22 mouse cellular contexts compared by ENCODE assay signal in genomic region chr5:115037099-115037498, GRCm38 (mm10). TPM values are rescaled to one million over a fixed set of nuclear protein-coding genes. Genes with fewer than 3 reads are reported as not detected.
DNase-seq lines count a peak whose midpoint lies in the region; ATAC-seq lines count a peak whose summit lies in the region.
"Had no signal": no experiment of that assay in that cellular context is flagged by ENCODE, and none has a peak within 500 bp of the region (broad histone marks: within the 10 kb centered on the region; RNA-seq: fewer than 3 reads in every experiment).

No protein-coding gene starts in this region.

- WGBS in liver, embryonic 13.5 days (ENCODE audit: insufficient replicate concordance) = 59% methylated on average over 2 of the region's 2 CpGs
- WGBS in liver, embryonic 15.5 days (ENCODE audit: insufficient replicate concordance) = 55% methylated on average over 2 of the region's 2 CpGs

- H3K4me2 ChIP-seq in liver, embryonic 13.5 days = no peak overlapping the region
- no peak overlapping the region for H3K4me2 ChIP-seq in liver, embryonic 15.5 days
- H3K4me2 ChIP-seq: embryonic facial prominence, embryonic 13.5 days; embryonic facial prominence, embryonic 15.5 days; forebrain, embryonic 13.5 days; forebrain, embryonic 15.5 days had no signal

- H3K4me3 ChIP-seq in liver, embryonic 13.5 days (replicated peaks) = no peak overlapping the region
- no peak overlapping the region for H3K4me3 ChIP-seq in liver, embryonic 15.5 days (replicated peaks)
- H3K4me3 ChIP-seq: embryonic facial prominence, embryonic 13.5 days; embryonic facial prominence, embryonic 15.5 days; forebrain, embryonic 13.5 days; forebrain, embryonic 15.5 days had no signal

- peaks cover 5% of the 10 kb centered on the region; the same call in 1 of the 2 replicates for H3K36me3 ChIP-seq in liver, embryonic 13.5 days
- no peaks in the 10 kb centered on the region for H3K36me3 ChIP-seq in liver, embryonic 15.5 days (replicated peaks)
- H3K36me3 ChIP-seq: embryonic facial prominence, embryonic 13.5 days; embryonic facial prominence, embryonic 15.5 days; forebrain, embryonic 15.5 days had no signal

- peak; percentile 76 for ATAC-seq in liver, embryonic 13.5 days (ENCODE audit: low read depth)
- 0 out of 2 replicates have a peak, but pooled peaks have one; percentile 12 for ATAC-seq in erythroblast, adult 5-6 weeks (replicated peaks; ENCODE audit: low FRiP score, poor library complexity, severe bottlenecking)
- ATAC-seq in liver, embryonic 15.5 days (ENCODE audit: insufficient read depth) = peak; percentile 65
- peak; percentile 71 for ATAC-seq in megakaryocyte progenitor cell, adult 5-6 weeks (replicated peaks; ENCODE audit: poor library complexity)
- ATAC-seq: forebrain, embryonic 13.5 days; forebrain, embryonic 15.5 days had no signal

- no peaks in the 10 kb centered on the region for H3K27me3 ChIP-seq in liver, embryonic 13.5 days
- no peaks in the 10 kb centered on the region for H3K27me3 ChIP-seq in liver, embryonic 15.5 days
- H3K27me3 ChIP-seq: embryonic facial prominence, embryonic 13.5 days; embryonic facial prominence, embryonic 15.5 days; forebrain, embryonic 13.5 days; forebrain, embryonic 15.5 days had no signal

- peak overlapping the region; percentile 5; the same call in 1 of the 2 replicates for H3K27ac ChIP-seq in liver, embryonic 13.5 days
- no peak overlapping the region for H3K27ac ChIP-seq in liver, embryonic 15.5 days (replicated peaks)
- H3K27ac ChIP-seq: embryonic facial prominence, embryonic 13.5 days; embryonic facial prominence, embryonic 15.5 days; forebrain, embryonic 13.5 days; forebrain, embryonic 15.5 days had no signal

- H3K9ac ChIP-seq in liver, embryonic 13.5 days = no peak overlapping the region
- H3K9ac ChIP-seq in liver, embryonic 15.5 days = no peak overlapping the region
- H3K9ac ChIP-seq: embryonic facial prominence, embryonic 13.5 days; embryonic facial prominence, embryonic 15.5 days; forebrain, embryonic 13.5 days; forebrain, embryonic 15.5 days had no signal

- DNase-seq in liver, embryonic 13.5 days = no peak
- DNase-seq in liver = no peak
- DNase-seq in layer of hippocampus, adult 9-11 months = no peak
- no peak for DNase-seq in heart, adult 8-10 months (ENCODE audit: low spot score)
- no peak for DNase-seq in lung, adult 18-20 months
- DNase-seq: adrenal gland, adult 2 months; adrenal gland, postnatal 10 days; adrenal gland, postnatal 25 days; cerebellum, adult 11 months; cerebellum, adult 18-20 months; cerebellum, adult 8-10 months; cerebellum, adult 9-11 months; cerebellum, postnatal 14 days; cerebellum, postnatal 36 days; embryo, embryonic 11 days had no signal

- peaks cover 86% of the 10 kb centered on the region for H3K4me1 ChIP-seq in liver, embryonic 13.5 days (replicated peaks)
- peaks cover 68% of the 10 kb centered on the region for H3K4me1 ChIP-seq in liver, embryonic 15.5 days (replicated peaks)
- H3K4me1 ChIP-seq: forebrain, embryonic 15.5 days had no signal

- H3K9me3 ChIP-seq in liver, embryonic 13.5 days (replicated peaks) = no peaks in the 10 kb centered on the region
- H3K9me3 ChIP-seq in liver, embryonic 15.5 days (replicated peaks) = no peaks in the 10 kb centered on the region
- H3K9me3 ChIP-seq: embryonic facial prominence, embryonic 13.5 days; embryonic facial prominence, embryonic 15.5 days; forebrain, embryonic 13.5 days; forebrain, embryonic 15.5 days had no signal

RNA-seq across cellular contexts. Expression of gene Sppl3, which starts 26.2 kb away (rescaled TPM):
- 4.2 and 4.7 TPM in 2 replicates for polyA plus RNA-seq in liver, embryonic 13.5 days (2015; fragmentation: Nextera tagmentation; extraction: Ambion mirVana)
- total RNA-seq in erythroblast, adult 5-6 weeks (2015; ENCODE audit: low replicate concordance) = 33.6 and 39.0 TPM in 2 replicates
- 57.8 and 59.4 TPM in 2 replicates for total RNA-seq in erythroblast, adult 5-6 weeks (2017; ENCODE audit: low replicate concordance)
- polyA plus RNA-seq in liver, embryonic 15.5 days (2015; fragmentation: Nextera tagmentation; extraction: Ambion mirVana) = 7.9 and 12.1 TPM in 2 replicates
- 32.0 and 40.2 TPM in 2 replicates for total RNA-seq in megakaryocyte progenitor cell, adult 5-6 weeks (2015)
- 23.4 and 28.6 TPM in 2 replicates for total RNA-seq in megakaryocyte progenitor cell, adult 5-6 weeks (2017)
- total RNA-seq in heart, adult 8-10 months (2022) = 10 to 100 TPM; 26.3 to 31.9 (median 29.0) TPM

Comparison
In these comparisons a context has a peak if more than half of its experiments do, and no peak if none do; other contexts are left out.
1. ATAC-seq: peak in every context shown above with its lines; median percentile 76 in liver, embryonic 13.5 days; 71 in megakaryocyte progenitor cell, adult 5-6 weeks; 65 in liver, embryonic 15.5 days; 12 in erythroblast, adult 5-6 weeks.